Mouse (Mus musculus): ENCODE measurements at regions not wholly inside any gene's neighbourhood (a gene's known extent, or its start where the extent isn't known, plus 50 kb on each side); places are given as distances from the start of the nearest gene placed in this dataset.

DNA sequence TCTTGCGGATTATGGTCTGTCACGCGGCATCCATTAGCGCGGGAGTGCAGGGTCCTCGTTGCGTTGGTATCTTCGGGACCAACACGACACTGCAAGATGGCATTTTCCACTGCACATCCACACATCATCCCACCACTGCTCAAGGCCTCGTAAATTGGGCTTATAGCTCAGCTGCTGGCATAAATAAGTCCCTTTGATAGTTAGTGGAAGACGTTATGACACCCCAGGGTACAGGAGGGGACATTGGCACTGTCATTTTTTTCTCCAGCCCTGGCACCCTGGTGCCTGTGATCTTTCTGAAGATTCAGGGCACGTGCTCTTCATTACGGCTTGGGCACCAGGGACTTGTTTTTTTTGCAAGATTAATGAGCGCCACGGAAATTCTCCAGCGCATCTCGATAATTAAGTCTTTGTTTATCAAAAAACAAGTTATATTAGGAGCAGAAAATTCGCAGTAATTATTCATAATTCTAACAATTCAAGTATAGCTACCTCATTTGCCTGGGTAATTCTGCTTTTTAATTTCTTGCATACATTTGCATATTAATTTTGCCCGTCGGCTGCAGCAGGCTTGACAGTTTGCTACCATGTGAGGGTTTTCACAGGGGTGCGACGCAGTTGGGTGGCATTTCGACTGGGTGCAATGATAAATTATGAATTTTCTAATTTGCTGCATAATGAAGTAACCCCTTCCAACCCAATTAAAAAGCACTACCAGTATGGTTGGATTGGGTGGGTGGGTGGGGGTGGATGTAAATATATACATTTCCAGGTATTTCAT lies 119.1 kb downstream of the Vrk1 start:
- DNase-seq (ENCODE audit: low spot score, missing footprints) = no peak
- WGBS = 95% methylated on average over 23 of the region's 23 CpGs
- Histone ChIP-seq H3K27me3 (ENCODE audit: control insufficient read depth, insufficient read depth, low read length) (no peaks in the 10 kb centered on the region), H3K9ac (ENCODE audit: low read length) (no peak overlapping the region), H3K36me3 (ENCODE audit: control insufficient read depth, insufficient read depth, low read length) (no peaks in the 10 kb centered on the region), H3K4me1 (ENCODE audit: control insufficient read depth, insufficient read depth, low read length) (no peaks in the 10 kb centered on the region), H3K4me3 (ENCODE audit: low read depth, low read length) (no peak overlapping the region), H3K4me2 (no peak overlapping the region), H3K9me3 (ENCODE audit: control insufficient read depth, low read length) (no peaks in the 10 kb centered on the region; the same call in 1 of the 2 replicates), H3K27ac (ENCODE audit: low read depth, low read length) (no peak overlapping the region)
- ATAC-seq (ENCODE audit: low FRiP score) = no peak

DNA sequence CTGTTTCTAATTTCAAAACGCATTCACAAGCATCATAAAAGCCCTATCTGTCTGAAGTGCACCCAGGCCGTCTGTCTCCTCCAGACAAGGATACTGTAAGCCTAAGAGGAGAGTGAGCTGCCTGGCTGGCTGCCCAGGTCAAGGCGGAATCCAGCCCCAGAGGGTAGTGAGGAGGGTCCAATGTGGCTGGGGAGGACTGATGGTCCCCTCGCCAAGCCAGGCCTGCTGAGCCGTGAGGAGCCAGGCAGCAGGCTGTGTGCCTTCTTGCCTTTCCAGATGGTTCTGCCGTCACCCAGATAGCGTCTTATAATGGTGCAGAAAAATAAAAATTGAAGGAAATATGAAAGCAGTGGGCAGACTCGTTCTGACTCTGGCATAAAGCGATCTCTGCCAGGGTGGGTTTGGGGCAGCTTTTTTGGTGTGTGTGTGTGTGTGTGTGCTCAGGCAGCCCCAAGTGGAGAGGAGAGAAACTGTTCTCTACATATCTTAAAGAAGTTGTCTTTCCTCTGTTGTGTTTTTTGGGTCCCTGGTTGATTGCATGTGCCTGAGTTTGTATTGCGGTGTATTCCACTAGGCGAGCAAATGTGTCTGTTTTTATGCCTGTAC lies 120.1 kb downstream of the Vrk1 start:
- H3K27me3 ChIP-seq (ENCODE audit: control insufficient read depth, insufficient read depth, low read length) = no peaks in the 10 kb centered on the region
- no peaks in the 10 kb centered on the region for H3K4me1 ChIP-seq (ENCODE audit: control insufficient read depth, insufficient read depth, low read length)
- H3K4me3 ChIP-seq (ENCODE audit: low read depth, low read length) = no peak overlapping the region
- H3K9ac ChIP-seq (ENCODE audit: low read length) = no peak overlapping the region
- 89% methylated on average over 11 of the region's 11 CpGs for WGBS
- ATAC-seq (ENCODE audit: low FRiP score) (no peak), DNase-seq (ENCODE audit: low spot score, missing footprints) (peak; percentile 51)
- no peaks in the 10 kb centered on the region for H3K36me3 ChIP-seq (ENCODE audit: control insufficient read depth, insufficient read depth, low read length)
- H3K27ac ChIP-seq (ENCODE audit: low read depth, low read length) = no peak overlapping the region
- H3K4me2 ChIP-seq = no peak overlapping the region
- H3K9me3 ChIP-seq (ENCODE audit: control insufficient read depth, low read length) = no peaks in the 10 kb centered on the region; the same call in 1 of the 2 replicates

DNA sequence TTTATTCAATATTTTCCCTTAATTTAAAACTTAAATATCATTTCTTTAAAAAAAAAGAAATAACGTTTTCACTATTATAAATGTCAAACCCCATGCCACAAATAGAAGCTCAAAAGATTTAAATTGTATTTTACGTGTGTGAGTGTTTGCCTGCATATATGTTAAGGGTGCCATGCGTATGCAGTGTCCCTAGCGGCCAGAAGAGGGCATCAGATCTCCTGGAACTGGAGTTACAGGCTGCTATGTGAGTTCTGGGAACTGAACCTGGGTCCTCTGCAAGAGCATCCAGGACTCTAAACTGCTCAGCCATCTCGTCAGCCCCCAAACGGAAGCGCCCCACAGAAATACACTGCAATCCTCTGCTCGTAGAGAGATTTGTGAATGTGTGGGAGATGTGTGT lies 122.7 kb downstream of the Vrk1 start:
- no peak for ATAC-seq (ENCODE audit: low FRiP score)
- Histone ChIP-seq H3K27ac (ENCODE audit: low read depth, low read length) (no peak overlapping the region), H3K4me3 (ENCODE audit: low read depth, low read length) (no peak overlapping the region), H3K9me3 (ENCODE audit: control insufficient read depth, low read length) (no peaks in the 10 kb centered on the region; the same call in 1 of the 2 replicates), H3K4me2 (no peak overlapping the region), H3K27me3 (ENCODE audit: control insufficient read depth, insufficient read depth, low read length) (no peaks in the 10 kb centered on the region), H3K4me1 (ENCODE audit: control insufficient read depth, insufficient read depth, low read length) (no peaks in the 10 kb centered on the region), H3K9ac (ENCODE audit: low read length) (no peak overlapping the region), H3K36me3 (ENCODE audit: control insufficient read depth, insufficient read depth, low read length) (no peaks in the 10 kb centered on the region)
- 94% methylated on average over 8 of the region's 8 CpGs for WGBS
- no peak for DNase-seq (ENCODE audit: low spot score, missing footprints)

DNA sequence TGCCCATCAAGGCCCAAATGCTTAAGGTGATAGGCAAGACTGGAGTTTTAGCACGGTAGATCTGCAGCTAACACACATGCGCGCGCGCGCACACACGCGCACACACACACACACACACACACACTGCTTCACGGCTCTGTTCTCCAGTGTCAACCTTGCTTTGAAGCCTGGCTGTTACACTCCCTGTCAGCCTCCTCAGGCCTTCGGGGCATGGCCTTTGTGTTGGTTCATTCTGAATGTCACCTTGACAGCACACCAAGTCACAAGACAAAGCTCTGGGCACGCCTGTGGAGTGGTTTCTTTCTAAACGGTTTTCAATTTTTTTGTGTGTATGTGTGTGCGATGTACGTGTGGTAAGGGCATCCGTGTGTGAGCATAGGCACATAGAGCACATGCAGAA lies 128.4 kb downstream of the Vrk1 start:
- ATAC-seq (ENCODE audit: low FRiP score) = no peak

DNA sequence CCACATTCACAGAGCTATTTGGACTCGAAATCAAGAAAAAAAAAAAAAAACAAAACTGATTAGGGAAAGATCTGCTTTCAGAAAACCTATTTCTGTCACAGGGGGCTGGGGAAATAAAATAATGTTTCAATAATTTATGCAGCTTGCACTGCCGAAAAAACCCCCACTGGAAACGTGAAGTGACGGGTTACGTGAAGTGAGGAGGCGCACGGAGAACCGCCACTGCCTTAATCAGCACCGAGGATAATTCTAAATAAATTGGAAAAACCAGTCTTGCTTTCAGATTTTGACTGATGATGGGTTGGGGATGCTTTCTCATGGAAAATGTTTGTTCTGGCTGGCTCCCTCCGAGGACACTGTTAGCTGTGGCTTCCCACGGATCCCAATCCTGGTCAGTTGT lies 129.5 kb downstream of the Vrk1 start:
- H3K9me3 ChIP-seq (ENCODE audit: control insufficient read depth, low read length) = no peaks in the 10 kb centered on the region
- ATAC-seq (ENCODE audit: low FRiP score) = no peak
- no peak for DNase-seq (ENCODE audit: low spot score, missing footprints)
- no peak overlapping the region for H3K27ac ChIP-seq (ENCODE audit: low read depth, low read length)
- H3K4me2 ChIP-seq = no peak overlapping the region
- WGBS = 85% methylated on average over 11 of the region's 11 CpGs
- H3K4me1 ChIP-seq (ENCODE audit: control insufficient read depth, insufficient read depth, low read length) = no peaks in the 10 kb centered on the region
- H3K9ac ChIP-seq (ENCODE audit: low read length) = no peak overlapping the region
- no peaks in the 10 kb centered on the region for H3K27me3 ChIP-seq (ENCODE audit: control insufficient read depth, insufficient read depth, low read length)
- no peak overlapping the region for H3K4me3 ChIP-seq (ENCODE audit: low read depth, low read length)
- H3K36me3 ChIP-seq (ENCODE audit: control insufficient read depth, insufficient read depth, low read length) = no peaks in the 10 kb centered on the region

More for the DNA sequence above, 128.4 kb downstream of the Vrk1 start:
- H3K27me3 ChIP-seq (ENCODE audit: control insufficient read depth, insufficient read depth, low read length) = no peaks in the 10 kb centered on the region
- no peaks in the 10 kb centered on the region for H3K9me3 ChIP-seq (ENCODE audit: control insufficient read depth, low read length)
- H3K4me3 ChIP-seq (ENCODE audit: low read depth, low read length) = no peak overlapping the region
- DNase-seq (ENCODE audit: low spot score, missing footprints) = no peak
- no peaks in the 10 kb centered on the region for H3K36me3 ChIP-seq (ENCODE audit: control insufficient read depth, insufficient read depth, low read length)
- H3K27ac ChIP-seq (ENCODE audit: low read depth, low read length) = no peak overlapping the region
- no peak overlapping the region for H3K9ac ChIP-seq (ENCODE audit: low read length)
- H3K4me1 ChIP-seq (ENCODE audit: control insufficient read depth, insufficient read depth, low read length) = no peaks in the 10 kb centered on the region
- WGBS = 91% methylated on average over 15 of the region's 15 CpGs
- no peak overlapping the region for H3K4me2 ChIP-seq

DNA sequence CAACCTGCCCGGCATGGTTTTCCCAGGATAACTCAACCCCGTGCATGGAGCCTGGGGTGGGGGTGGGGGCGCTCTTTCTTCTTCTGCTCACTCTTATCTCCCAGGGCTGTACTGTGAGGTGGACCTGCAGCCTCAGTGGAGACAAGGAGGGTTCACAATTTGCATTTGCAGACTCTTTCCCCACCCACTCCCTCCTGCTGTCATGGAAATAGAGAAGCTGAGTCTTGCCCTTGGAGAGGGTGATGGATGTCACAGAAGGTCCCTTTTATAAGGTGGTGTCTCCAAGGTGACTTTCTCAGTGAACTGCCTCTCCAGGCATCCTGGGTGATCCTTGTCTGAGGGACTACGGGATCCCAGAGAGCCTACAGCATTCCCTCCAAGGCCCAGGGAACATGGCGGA lies 129.9 kb downstream of the Vrk1 start:
- Histone ChIP-seq H3K4me3 (ENCODE audit: low read depth, low read length) (no peak overlapping the region), H3K4me2 (no peak overlapping the region), H3K9ac (ENCODE audit: low read length) (no peak overlapping the region), H3K27me3 (ENCODE audit: control insufficient read depth, insufficient read depth, low read length) (no peaks in the 10 kb centered on the region), H3K4me1 (ENCODE audit: control insufficient read depth, insufficient read depth, low read length) (no peaks in the 10 kb centered on the region), H3K9me3 (ENCODE audit: control insufficient read depth, low read length) (no peaks in the 10 kb centered on the region), H3K36me3 (ENCODE audit: control insufficient read depth, insufficient read depth, low read length) (no peaks in the 10 kb centered on the region), H3K27ac (ENCODE audit: low read depth, low read length) (no peak overlapping the region)
- DNase-seq (ENCODE audit: low spot score, missing footprints) (no peak), ATAC-seq (ENCODE audit: low FRiP score) (no peak)
- 71% methylated on average over 5 of the region's 5 CpGs for WGBS

DNA sequence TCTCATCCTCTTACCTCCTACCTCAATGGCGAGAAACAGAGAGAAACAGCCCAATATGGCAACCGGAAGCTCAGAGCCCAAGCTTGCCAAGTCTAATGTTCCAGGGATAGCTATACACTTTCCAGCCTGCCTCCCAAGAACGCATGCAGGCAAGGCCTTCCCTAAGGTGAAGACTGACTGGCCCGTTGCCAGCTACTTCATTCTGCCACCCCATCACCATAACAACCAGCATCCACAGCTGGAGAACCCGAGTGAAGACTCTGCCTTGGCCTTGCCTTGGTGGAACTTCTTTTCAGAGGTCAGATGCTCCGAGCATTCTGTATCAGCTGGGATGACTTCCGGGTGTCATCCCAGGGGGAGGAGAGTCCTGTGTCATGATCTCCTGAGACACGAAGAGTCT lies 130.6 kb downstream of the Vrk1 start:
- no peaks in the 10 kb centered on the region for H3K36me3 ChIP-seq (ENCODE audit: control insufficient read depth, insufficient read depth, low read length)
- no peaks in the 10 kb centered on the region for H3K27me3 ChIP-seq (ENCODE audit: control insufficient read depth, insufficient read depth, low read length)
- H3K27ac ChIP-seq (ENCODE audit: low read depth, low read length) = no peak overlapping the region
- 83% methylated on average over 8 of the region's 8 CpGs for WGBS
- H3K4me3 ChIP-seq (ENCODE audit: low read depth, low read length) = no peak overlapping the region
- ATAC-seq (ENCODE audit: low FRiP score) (no peak), DNase-seq (ENCODE audit: low spot score, missing footprints) (no peak)
- no peaks in the 10 kb centered on the region for H3K9me3 ChIP-seq (ENCODE audit: control insufficient read depth, low read length)
- H3K4me2 ChIP-seq = no peak overlapping the region
- H3K4me1 ChIP-seq (ENCODE audit: control insufficient read depth, insufficient read depth, low read length) = no peaks in the 10 kb centered on the region
- H3K9ac ChIP-seq (ENCODE audit: low read length) = no peak overlapping the region

DNA sequence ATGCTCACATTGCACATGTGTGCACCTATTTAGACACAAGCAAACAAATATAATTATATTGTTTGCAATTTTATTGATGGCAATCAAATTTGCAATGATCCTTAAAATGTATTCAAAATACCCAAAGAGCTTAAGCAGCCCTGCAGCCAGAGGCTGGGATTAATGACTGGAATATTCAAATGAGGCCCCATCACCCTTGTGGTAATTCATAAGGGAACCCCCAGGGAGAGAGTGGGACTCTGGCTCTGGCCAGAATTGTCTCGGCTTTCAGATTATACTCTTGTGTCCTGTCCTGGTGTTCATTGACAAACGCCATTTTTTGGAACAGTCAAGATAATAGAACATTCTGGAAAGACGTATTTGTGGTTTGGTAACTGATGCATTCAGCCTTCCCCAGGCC lies 133.5 kb downstream of the Vrk1 start:
- Histone ChIP-seq H3K4me3 (ENCODE audit: low read depth, low read length) (no peak overlapping the region), H3K4me2 (no peak overlapping the region), H3K9ac (ENCODE audit: low read length) (no peak overlapping the region), H3K36me3 (ENCODE audit: control insufficient read depth, insufficient read depth, low read length) (no peaks in the 10 kb centered on the region), H3K27ac (ENCODE audit: low read depth, low read length) (no peak overlapping the region), H3K9me3 (ENCODE audit: control insufficient read depth, low read length) (no peaks in the 10 kb centered on the region), H3K4me1 (ENCODE audit: control insufficient read depth, insufficient read depth, low read length) (no peaks in the 10 kb centered on the region), H3K27me3 (ENCODE audit: control insufficient read depth, insufficient read depth, low read length) (no peaks in the 10 kb centered on the region)
- no peak for ATAC-seq (ENCODE audit: low FRiP score)
- DNase-seq (ENCODE audit: low spot score, missing footprints) = no peak
- 78% methylated on average over 3 of the region's 3 CpGs for WGBS

DNA sequence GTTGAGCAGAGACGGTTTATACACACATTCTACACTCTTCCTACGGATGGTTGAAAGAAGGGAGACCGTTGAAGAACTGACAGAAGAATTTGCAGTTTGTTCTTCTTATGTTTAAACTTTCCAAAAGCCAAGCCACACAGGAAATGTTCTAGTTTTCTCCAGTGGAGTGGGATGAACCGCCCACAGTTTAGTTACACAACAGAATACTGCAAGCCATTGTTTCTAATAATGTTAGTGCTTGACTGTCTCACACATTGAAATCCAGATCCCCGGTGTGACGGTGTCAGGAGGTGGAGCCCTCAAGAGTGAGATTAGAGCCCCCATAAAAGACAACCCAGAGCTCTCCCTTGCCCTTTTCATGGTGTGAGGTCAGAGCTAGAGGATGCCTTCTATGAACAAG lies 146.8 kb downstream of the Vrk1 start:
- WGBS = 76% methylated on average over 6 of the region's 6 CpGs
- Histone ChIP-seq H3K4me1 (ENCODE audit: control insufficient read depth, insufficient read depth, low read length) (no peaks in the 10 kb centered on the region), H3K36me3 (ENCODE audit: control insufficient read depth, insufficient read depth, low read length) (no peaks in the 10 kb centered on the region), H3K27ac (ENCODE audit: low read depth, low read length) (no peak overlapping the region), H3K27me3 (ENCODE audit: control insufficient read depth, insufficient read depth, low read length) (no peaks in the 10 kb centered on the region), H3K4me3 (ENCODE audit: low read depth, low read length) (no peak overlapping the region), H3K9me3 (ENCODE audit: control insufficient read depth, low read length) (no peaks in the 10 kb centered on the region), H3K9ac (ENCODE audit: low read length) (no peak overlapping the region), H3K4me2 (no peak overlapping the region)
- no peak for ATAC-seq (ENCODE audit: low FRiP score)
- peak; percentile 35 for DNase-seq (ENCODE audit: low spot score, missing footprints)
